Mouse (Mus musculus) CH12.LX (cell line): ENCODE results near the gene Cisd2. TPM values are rescaled to one million over a fixed set of nuclear protein-coding genes. Genes with fewer than 3 reads are reported as not detected.

Experiments
- DNase-seq: peaks from one replicate; pipeline ENCODE4 v3.0.0-alpha.2; 2013; ENCODE audit errors: extremely low read depth
- H3K27ac ChIP-seq: 2 replicates; pipeline ENCODE4 v1.5.1; 2012; ENCODE audit warnings: low read depth, mild to moderate bottlenecking, control low read depth, moderate library complexity; ENCODE audit not compliant: insufficient read depth
- H3K27me3 ChIP-seq: replicated peaks from 2 replicates; pipeline ENCODE3; 2012; ENCODE audit warnings: inconsistent platforms
- H3K36me3 ChIP-seq, 2 experiments: replicated peaks in 1 of 2; 2 replicates each; pipeline versions ENCODE3 to v1.6.1; 2012; ENCODE audit warnings: inconsistent platforms in 1 of 2, low read length in 1 of 2, mild to moderate bottlenecking in 1 of 2, mixed read lengths in 1 of 2, moderate library complexity in 1 of 2; ENCODE audit not compliant: control insufficient read depth in 1 of 2, insufficient read depth in 1 of 2
- H3K4me1 ChIP-seq, 2 experiments: 2 replicates each; pipeline ENCODE4 v1.6.1; 2012; ENCODE audit warnings: inconsistent platforms in 1 of 2, moderate library complexity in 1 of 2; ENCODE audit not compliant: insufficient read depth in 2 of 2, control insufficient read depth in 1 of 2
- H3K4me2 ChIP-seq: 2 replicates; pipeline ENCODE4 v1.6.1; 2012; ENCODE audit warnings: low read depth, mild to moderate bottlenecking, control low read depth; ENCODE audit not compliant: poor library complexity, insufficient read depth, severe bottlenecking
- H3K4me3 ChIP-seq, 3 experiments: fragments of 150-350 bp in 1 of 3; sonication (generic) in 1 of 3; replicated peaks in 1 of 3; 2 replicates each; pipeline versions ENCODE3 to v1.5.1; 2011 to 2012; ENCODE audit warnings: low read depth in 2 of 3, low read length in 2 of 3, mild to moderate bottlenecking in 2 of 3, moderate library complexity in 2 of 3, control low read depth in 1 of 3, improper control_type of control experiment in 1 of 3, inconsistent platforms in 1 of 3, mixed read lengths in 1 of 3; ENCODE audit not compliant: poor library complexity in 1 of 3
- H3K79me2 ChIP-seq: replicated peaks from 2 replicates; pipeline ENCODE4 v1.6.1; 2012; ENCODE audit warnings: mild to moderate bottlenecking, moderate library complexity; ENCODE audit not compliant: control insufficient read depth, poor library complexity, insufficient read depth, severe bottlenecking; ENCODE audit errors: extremely low read depth
- H3K9ac ChIP-seq: 2 replicates; pipeline ENCODE4 v1.6.1; 2012; ENCODE audit warnings: low read depth, mild to moderate bottlenecking, control low read depth, moderate library complexity; ENCODE audit not compliant: insufficient read depth
- H3K9me3 ChIP-seq: replicated peaks from 2 replicates; pipeline ENCODE3; 2012; ENCODE audit warnings: low read length, inconsistent platforms, mixed read lengths
- BHLHE40 ChIP-seq: IDR thresholded peaks from 2 replicates; pipeline ENCODE4 v1.6.1; 2011; ENCODE audit warnings: mild to moderate bottlenecking, low read depth, low read length, improper control_type of control experiment
- CHD1 ChIP-seq: IDR thresholded peaks from 2 replicates; pipeline ENCODE4 v1.6.1; 2012; ENCODE audit warnings: low read depth, low read length, improper control_type of control experiment, inconsistent platforms
- CHD2 ChIP-seq: IDR thresholded peaks from 2 replicates; pipeline ENCODE4 v1.6.1; 2011; ENCODE audit warnings: low read length, improper control_type of control experiment
- CTCF ChIP-seq, 2 experiments: IDR thresholded peaks in 1 of 2; conservative IDR thresholded peaks in 1 of 2; 2 replicates each; pipeline ENCODE4 v1.5.1; 2011 to 2012; ENCODE audit warnings: low read depth in 2 of 2, low read length in 2 of 2, improper control_type of control experiment in 1 of 2, inconsistent platforms in 1 of 2, mild to moderate bottlenecking in 1 of 2, moderate library complexity in 1 of 2
- E2F4 ChIP-seq: IDR thresholded peaks from 2 replicates; pipeline ENCODE4 v1.6.1; 2011; ENCODE audit warnings: low read depth, low read length, improper control_type of control experiment; ENCODE audit not compliant: insufficient replicate concordance
- ELF1 ChIP-seq: IDR thresholded peaks from 2 replicates; pipeline ENCODE4 v1.6.1; 2014; ENCODE audit warnings: low read depth, mild to moderate bottlenecking, inconsistent platforms, low read length, improper control_type of control experiment
- ETS1 ChIP-seq: conservative IDR thresholded peaks from 2 replicates; pipeline ENCODE4 v1.6.1; 2012; ENCODE audit warnings: low read depth, mild to moderate bottlenecking, inconsistent platforms, low read length, improper control_type of control experiment, moderate library complexity
- GABPA ChIP-seq: IDR thresholded peaks from 2 replicates; pipeline ENCODE4 v1.6.1; 2012; ENCODE audit warnings: low read depth, low read length, improper control_type of control experiment, inconsistent platforms; ENCODE audit not compliant: insufficient replicate concordance
- IRF4 ChIP-seq: IDR thresholded peaks from 2 replicates; pipeline ENCODE4 v1.6.1; 2014; ENCODE audit warnings: low read depth, mild to moderate bottlenecking, inconsistent platforms, low read length, improper control_type of control experiment
- JUN ChIP-seq: IDR thresholded peaks from 2 replicates; pipeline ENCODE4 v1.6.1; 2011; ENCODE audit warnings: low read depth, mild to moderate bottlenecking, low read length, improper control_type of control experiment, moderate library complexity; ENCODE audit not compliant: insufficient read depth
- JUND ChIP-seq: conservative IDR thresholded peaks from 2 replicates; pipeline ENCODE4 v1.6.1; 2011; ENCODE audit warnings: low read depth, low read length, improper control_type of control experiment
- KAT2A ChIP-seq: IDR thresholded peaks from 2 replicates; pipeline ENCODE4 v1.6.1; 2012; ENCODE audit warnings: low read length, improper control_type of control experiment, inconsistent platforms; ENCODE audit not compliant: insufficient replicate concordance
- MAFK ChIP-seq: IDR thresholded peaks from 2 replicates; pipeline ENCODE4 v1.6.1; 2011; ENCODE audit warnings: low read length, improper control_type of control experiment; ENCODE audit not compliant: insufficient replicate concordance
- MAZ ChIP-seq: IDR thresholded peaks from 2 replicates; pipeline ENCODE4 v1.6.1; 2012; ENCODE audit warnings: low read depth, mild to moderate bottlenecking, inconsistent platforms, low read length, improper control_type of control experiment, moderate library complexity
- MEF2A ChIP-seq: IDR thresholded peaks from 2 replicates; pipeline ENCODE4 v1.6.1; 2014; ENCODE audit warnings: low read depth, mild to moderate bottlenecking, inconsistent platforms, low read length, improper control_type of control experiment, borderline replicate concordance
- MYC ChIP-seq: IDR thresholded peaks from 2 replicates; pipeline ENCODE4 v1.6.1; 2011; ENCODE audit warnings: low read depth, mild to moderate bottlenecking, improper control_type of control experiment, low read length
- NELFE ChIP-seq: IDR thresholded peaks from 2 replicates; pipeline ENCODE4 v1.6.1; 2011; ENCODE audit warnings: low read depth, low read length, improper control_type of control experiment
- NRF1 ChIP-seq: IDR thresholded peaks from 2 replicates; pipeline ENCODE4 v1.6.1; 2014; ENCODE audit warnings: low read depth, mild to moderate bottlenecking, inconsistent platforms, low read length, improper control_type of control experiment, moderate library complexity
- PAX5 ChIP-seq: IDR thresholded peaks from 2 replicates; pipeline ENCODE4 v1.6.1; 2012; ENCODE audit warnings: low read length, inconsistent platforms, mixed read lengths
- POLR2AphosphoS2 ChIP-seq: IDR thresholded peaks from 2 replicates; pipeline ENCODE4 v1.6.1; 2011; ENCODE audit warnings: low read depth, low read length, improper control_type of control experiment
- SIN3A ChIP-seq: IDR thresholded peaks from 2 replicates; pipeline ENCODE4 v1.6.1; 2012; ENCODE audit warnings: low read length, improper control_type of control experiment, inconsistent platforms
- SMC3 ChIP-seq: IDR thresholded peaks from 2 replicates; pipeline ENCODE4 v1.6.1; 2011; ENCODE audit warnings: low read depth, low read length, improper control_type of control experiment
- UBTF ChIP-seq: IDR thresholded peaks from 2 replicates; pipeline ENCODE4 v1.6.1; 2012; ENCODE audit warnings: low read depth, mild to moderate bottlenecking, inconsistent platforms, low read length, improper control_type of control experiment, moderate library complexity
- USF1 ChIP-seq: IDR thresholded peaks from 2 replicates; pipeline ENCODE4 v1.6.1; 2014; ENCODE audit warnings: low read depth, mild to moderate bottlenecking, inconsistent platforms, low read length, improper control_type of control experiment
- ZKSCAN1 ChIP-seq: IDR thresholded peaks from 2 replicates; pipeline ENCODE4 v1.6.1; 2012; ENCODE audit warnings: low read depth, inconsistent platforms, low read length, improper control_type of control experiment, borderline replicate concordance
- ZMIZ1 ChIP-seq: IDR thresholded peaks from 2 replicates; pipeline ENCODE4 v1.6.1; 2012; ENCODE audit warnings: low read depth, mild to moderate bottlenecking, inconsistent platforms, low read length, improper control_type of control experiment
- ZNF384 ChIP-seq: IDR thresholded peaks from 2 replicates; pipeline ENCODE4 v1.6.1; 2012; ENCODE audit warnings: low read depth, low read length, improper control_type of control experiment, inconsistent platforms
- dilution Hi-C: fragments of 300-500 bp; cut with MboI; formaldehyde crosslinking; loops from 2 replicates; pipeline ENCODE4 v1.14.3; 2020; ENCODE audit warnings: low sequenced_read_pairs; ENCODE audit not compliant: extremely low pct_unique_long_range_greater_than_20kb, extremely low pct_ligation_motif_present
- in situ Hi-C: fragments of 300-500 bp; cut with MboI; formaldehyde crosslinking; loops from 3 replicates; pipeline ENCODE4 v1.14.3; 2019; ENCODE audit warnings: low sequenced_read_pairs, low pct_ligation_motif_present, low pct_unique_long_range_greater_than_20kb, mixed read lengths
- polyA plus RNA-seq: library from polyadenylated mRNA; unstranded; fragments of >175 nt; gene quantifications from 2 replicates; pipeline ENCODE4 v1.2.1, GENCODE M21; 2012; ENCODE audit warnings: low read depth; ENCODE audit not compliant: insufficient read length
- total RNA-seq, 2 experiments: library from RNA; depleted of rRNA; stranded (reverse); fragments of 300-350 nt in 1 of 2; fragments of >200 nt in 1 of 2; gene quantifications; 2 replicates each; pipeline ENCODE4 v1.2.3; 2012 to 2014

The Cisd2 gene
- total and polyA plus RNA-seq, 3 experiments: 36.4 to 62.0 (median 58.2) TPM

DNA sequence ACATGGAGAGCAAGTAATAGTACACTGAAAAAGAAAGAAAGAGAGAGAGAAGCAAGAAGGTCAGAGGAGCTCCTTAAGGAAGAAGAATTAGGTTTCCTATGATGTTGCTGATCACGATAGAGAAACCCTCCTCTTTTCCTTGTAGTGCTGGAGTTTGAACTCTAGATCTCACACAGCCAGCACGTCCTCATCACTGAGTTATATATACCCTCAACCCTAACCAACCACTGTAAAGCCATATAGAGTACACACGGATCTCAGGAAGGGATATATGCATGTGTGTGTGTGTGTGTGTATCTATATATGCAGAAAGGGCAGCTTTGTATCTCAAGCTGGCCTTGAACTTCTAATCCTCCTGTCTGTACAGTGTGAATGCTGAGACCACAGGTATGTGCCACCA is 6.5 kb downstream of the Cisd2 start:
- H3K4me1 ChIP-seq: peaks cover 3 to 52% of the 10 kb centered on the region in 2 experiments; a peak in 3 of 4 replicates
- peaks cover 67% of the 10 kb centered on the region for H3K79me2 ChIP-seq
- H3K9ac ChIP-seq: no peak overlapping the region
- peaks cover 15 to 51% of the 10 kb centered on the region in 2 experiments for H3K36me3 ChIP-seq
- no peak for TF ChIP-seq MYC
- H3K9me3 ChIP-seq: no peaks in the 10 kb centered on the region
- no peak for DNase-seq
- no peaks in the 10 kb centered on the region for H3K27me3 ChIP-seq
- H3K4me3 ChIP-seq: no peak overlapping the region
- in situ Hi-C loops: no loop called here
- dilution Hi-C loops: no loop called here
- no peak overlapping the region for H3K4me2 ChIP-seq
- H3K27ac ChIP-seq: no peak overlapping the region

DNA sequence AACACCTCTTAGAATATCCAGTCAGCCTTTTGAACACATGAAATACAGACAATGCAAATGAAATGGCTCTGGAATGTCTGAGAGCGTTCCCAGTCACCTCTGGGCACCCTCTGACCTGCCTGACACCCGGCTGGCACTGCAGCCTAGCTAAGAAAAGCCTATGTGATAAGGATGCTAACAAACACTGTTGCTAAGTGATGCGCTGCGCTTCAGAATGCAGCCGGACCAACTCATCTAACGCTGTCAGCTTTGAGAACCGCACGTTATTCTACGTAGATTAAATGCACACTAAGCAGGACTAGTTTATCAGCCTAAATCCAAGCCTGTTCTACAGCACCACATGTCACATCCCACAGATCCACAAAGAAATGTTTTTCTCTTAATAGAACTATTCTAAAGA is 11.9 kb downstream of the Cisd2 start:
- dilution Hi-C loops: no loop called here
- Histone ChIP-seq H3K36me3 (peaks cover 37 to 77% of the 10 kb centered on the region in 2 experiments), H3K9ac (no peak overlapping the region), H3K4me3 (no peak overlapping the region), H3K79me2 (peaks cover 45% of the 10 kb centered on the region), H3K4me1 (peaks cover 0 to 14% of the 10 kb centered on the region in 2 experiments; a peak in 1 of 4 replicates), H3K27ac (no peak overlapping the region), H3K4me2 (no peak overlapping the region), H3K27me3 (no peaks in the 10 kb centered on the region), H3K9me3 (peaks cover 9% of the 10 kb centered on the region)
- no peak for TF ChIP-seq SIN3A
- TF ChIP-seq POLR2AphosphoS2: no peak
- TF ChIP-seq BHLHE40: no peak
- TF ChIP-seq E2F4: no peak
- no peak for TF ChIP-seq ZKSCAN1
- no peak for TF ChIP-seq USF1
- no peak for TF ChIP-seq KAT2A
- TF ChIP-seq ETS1: no peak
- TF ChIP-seq UBTF: no peak
- TF ChIP-seq CHD1: no peak
- TF ChIP-seq ZNF384: no peak
- TF ChIP-seq GABPA: no peak
- no peak for DNase-seq
- in situ Hi-C loops: no loop called here

DNA sequence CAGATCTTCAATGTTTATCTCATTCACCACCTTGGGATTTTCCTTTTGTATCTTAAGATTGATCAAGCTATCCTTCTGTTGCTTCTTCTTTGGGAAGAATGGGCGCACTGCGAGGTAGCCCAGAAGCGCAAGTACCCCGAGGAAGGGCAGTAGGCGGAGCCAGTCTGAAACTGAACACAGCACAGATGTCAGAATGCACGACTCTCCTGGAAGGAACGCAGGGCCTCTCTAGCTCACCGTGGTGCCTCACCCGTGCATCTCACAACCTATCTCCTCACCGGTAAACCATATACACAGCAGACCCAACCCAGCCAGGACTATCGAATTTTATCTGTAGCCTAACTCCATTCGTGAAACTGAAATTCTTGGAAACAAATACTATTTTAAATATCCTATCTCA is 12.7 kb downstream of the Cisd2 start:
- in situ Hi-C loops: no loop called here
- H3K36me3 ChIP-seq: peaks cover 35 to 78% of the 10 kb centered on the region in 2 experiments
- H3K4me1 ChIP-seq: peaks cover 0 to 14% of the 10 kb centered on the region in 2 experiments; a peak in 1 of 4 replicates
- no peak overlapping the region for H3K27ac ChIP-seq
- H3K4me3 ChIP-seq: no peak overlapping the region
- H3K79me2 ChIP-seq: peaks cover 39% of the 10 kb centered on the region
- DNase-seq: no peak
- H3K9ac ChIP-seq: no peak overlapping the region
- no peak overlapping the region for H3K4me2 ChIP-seq
- dilution Hi-C loops: no loop called here
- H3K9me3 ChIP-seq: peaks cover 9% of the 10 kb centered on the region
- no peaks in the 10 kb centered on the region for H3K27me3 ChIP-seq
- TF ChIP-seq JUND: no peak
- no peak for TF ChIP-seq CHD2
- no peak for TF ChIP-seq ELF1
- TF ChIP-seq UBTF: no peak
- no peak for TF ChIP-seq MEF2A
- no peak for TF ChIP-seq ZMIZ1
- TF ChIP-seq MAZ: no peak
- no peak for TF ChIP-seq NRF1
- TF ChIP-seq NELFE: no peak
- TF ChIP-seq SMC3: no peak
- TF ChIP-seq IRF4: no peak
- TF ChIP-seq MAFK: no peak
- no peak for TF ChIP-seq CHD1
- no peak for TF ChIP-seq MYC
- TF ChIP-seq E2F4: no peak
- TF ChIP-seq CTCF (conservative IDR thresholded peaks at IDR 0.05 in 1 of 2, IDR thresholded peaks at IDR 0.05 in 1 of 2; ENCODE audit: low read depth in 2 of 2, low read length in 2 of 2): no peak
- no peak for TF ChIP-seq PAX5
- no peak for TF ChIP-seq JUN
